In the genomic region with DNA sequence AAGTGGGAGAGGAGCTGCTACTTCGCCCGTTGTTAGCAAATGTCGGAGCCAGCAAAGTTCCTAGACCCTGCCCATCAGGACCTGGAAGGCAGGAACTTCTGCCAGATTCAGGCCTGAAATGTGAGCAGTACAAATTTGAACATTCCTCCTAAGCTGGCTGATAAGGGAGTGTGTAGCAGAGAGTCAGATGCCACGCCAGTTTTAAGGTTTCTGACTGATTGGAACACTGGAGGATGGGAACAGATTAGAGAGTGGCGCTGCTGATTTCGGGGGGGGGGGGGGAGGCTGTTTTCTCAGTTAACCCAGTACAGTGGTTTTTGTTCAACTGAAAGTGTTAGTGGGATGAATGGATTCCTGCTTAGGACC, we compare ENCODE assay signal across 7 mouse cellular contexts. TPM values are rescaled to one million over a fixed set of nuclear protein-coding genes. Genes with fewer than 3 reads are reported as not detected.
A peak's percentile ranks its signal among the peaks of the same experiment; 100 is the strongest.
DNase-seq lines count a peak whose midpoint lies in the region; ATAC-seq and TF ChIP-seq lines count a peak whose summit lies in the region.

No protein-coding gene starts in this region.

- H3K9ac ChIP-seq in forebrain, embryonic 11.5 days (ENCODE audit: low read length): peak overlapping the region; percentile 85
- H3K9ac ChIP-seq in liver, embryonic 11.5 days (ENCODE audit: low read depth, low read length): peak overlapping the region; percentile 69

- TF ChIP-seq POLR2A in spleen, adult 2 months (IDR thresholded peaks at IDR 0.05; ENCODE audit: low read depth, low read length): no peak

- H3K27ac ChIP-seq in spleen, adult 2 months (ENCODE audit: insufficient read depth, low read length): peak overlapping the region; percentile 97
- H3K27ac ChIP-seq in forebrain, embryonic 11.5 days (ENCODE audit: low read depth, low read length): peak overlapping the region; percentile 89; the same call in 1 of the 2 replicates
- H3K27ac ChIP-seq in liver, embryonic 11.5 days (ENCODE audit: low read depth, low read length): peak overlapping the region; percentile 95

- peak overlapping the region; percentile 83 for H3K4me3 ChIP-seq in spleen, adult 2 months (ENCODE audit: extremely low read depth, insufficient read depth, insufficient read length)
- H3K4me3 ChIP-seq in forebrain, embryonic 11.5 days (ENCODE audit: low read depth, low read length): peak overlapping the region; percentile 92
- H3K4me3 ChIP-seq in liver, embryonic 11.5 days (ENCODE audit: low read depth, low read length): peak overlapping the region; percentile 74

- DNase-seq in spleen, adult 2 months (ENCODE audit: low read depth in 1 of 2, low spot score in 2 of 2): no peak
- no peak for DNase-seq in spleen, postnatal 4 days (ENCODE audit: low spot score in 2 of 2)
- no peak for DNase-seq in forebrain, embryonic 11.5 days (ENCODE audit: low spot score)
- DNase-seq in liver, embryonic 11.5 days (ENCODE audit: low spot score): no peak
- no peak for DNase-seq in adrenal gland, postnatal 10 days
- DNase-seq in urinary bladder, adult 18-20 months (ENCODE audit: low spot score in 2 of 2): no peak
- DNase-seq in adrenal gland, adult 8-10 months: no peak

- H3K4me2 ChIP-seq in forebrain, embryonic 11.5 days (ENCODE audit: low read depth, low read length, severe bottlenecking): peak overlapping the region; percentile 83
- peak overlapping the region; percentile 66 for H3K4me2 ChIP-seq in liver, embryonic 11.5 days

- no peaks in the 10 kb centered on the region for H3K36me3 ChIP-seq in spleen, adult 2 months (ENCODE audit: control insufficient read depth, insufficient read depth, low read length)
- H3K36me3 ChIP-seq in forebrain, embryonic 11.5 days (ENCODE audit: control insufficient read depth, insufficient read depth, low read length): no peaks in the 10 kb centered on the region
- no peaks in the 10 kb centered on the region for H3K36me3 ChIP-seq in liver, embryonic 11.5 days (ENCODE audit: control insufficient read depth, insufficient read depth, low read length)

- H3K9me3 ChIP-seq in forebrain, embryonic 11.5 days (ENCODE audit: control insufficient read depth, low read length): no peaks in the 10 kb centered on the region
- no peaks in the 10 kb centered on the region for H3K9me3 ChIP-seq in liver, embryonic 11.5 days (ENCODE audit: control insufficient read depth, low read length)

- ATAC-seq in forebrain, embryonic 11.5 days (replicated peaks; ENCODE audit: low FRiP score): no peak
- ATAC-seq in liver, embryonic 11.5 days (replicated peaks; ENCODE audit: low FRiP score): no peak; the same call in 1 of the 2 replicates

- H3K27me3 ChIP-seq in spleen, adult 2 months (ENCODE audit: control insufficient read depth, insufficient read depth, low read length): no peaks in the 10 kb centered on the region
- H3K27me3 ChIP-seq in forebrain, embryonic 11.5 days (ENCODE audit: control insufficient read depth, insufficient read depth, low read length): no peaks in the 10 kb centered on the region
- H3K27me3 ChIP-seq in liver, embryonic 11.5 days (replicated peaks; ENCODE audit: control insufficient read depth, insufficient read depth, low read length): no peaks in the 10 kb centered on the region

- WGBS in spleen, adult 2 months: 1% methylated on average over 6 of the region's 6 CpGs
- WGBS in forebrain, embryonic 11.5 days: 0% methylated on average over 6 of the region's 6 CpGs
- 1% methylated on average over 6 of the region's 6 CpGs for WGBS in liver, embryonic 11.5 days

- TF ChIP-seq CTCF in spleen, adult 2 months (IDR thresholded peaks at IDR 0.05; ENCODE audit: extremely low read depth, insufficient read depth, insufficient read length, insufficient replicate concordance): no peak

- peaks cover 21% of the 10 kb centered on the region; the same call in 1 of the 2 replicates for H3K4me1 ChIP-seq in spleen, adult 2 months (ENCODE audit: control insufficient read depth, insufficient read depth, insufficient read length)
- peaks cover 20% of the 10 kb centered on the region for H3K4me1 ChIP-seq in forebrain, embryonic 11.5 days (replicated peaks; ENCODE audit: control insufficient read depth, insufficient read depth, low read length)
- H3K4me1 ChIP-seq in liver, embryonic 11.5 days (replicated peaks; ENCODE audit: control insufficient read depth, insufficient read depth, low read length): peaks cover 46% of the 10 kb centered on the region

RNA-seq across cellular contexts. Expression of a gene that starts 8.0 kb away (rescaled TPM):
- polyA plus RNA-seq in spleen, adult 2 months (2012; rRNA removed): 127 and 141 TPM in 2 replicates
- polyA plus RNA-seq in forebrain, embryonic 11.5 days (2014; fragmentation: Nextera tagmentation; extraction: Ambion mirVana): 523 and 535 TPM in 2 replicates
- 443 and 461 TPM in 2 replicates for polyA plus RNA-seq in liver, embryonic 11.5 days (2014; fragmentation: Nextera tagmentation; extraction: Ambion mirVana)
- total RNA-seq in adrenal gland, postnatal 10 days (2021): 100 to 1,000 TPM; 165 to 251 TPM
- 100 to 1,000 TPM; 162 to 262 (median 231) TPM for total RNA-seq in adrenal gland, adult 8-10 months (2022)

RNA-seq across cellular contexts. Expression of a gene that starts 23.5 kb away (rescaled TPM):
- 0.53 and 0.56 TPM in 2 replicates for polyA plus RNA-seq in spleen, adult 2 months (2012; rRNA removed)
- polyA plus RNA-seq in forebrain, embryonic 11.5 days (2014; fragmentation: Nextera tagmentation; extraction: Ambion mirVana): 0.67 and 0.88 TPM in 2 replicates
- 0.34 and 0.49 TPM in 2 replicates for polyA plus RNA-seq in liver, embryonic 11.5 days (2014; fragmentation: Nextera tagmentation; extraction: Ambion mirVana)
- total RNA-seq in adrenal gland, postnatal 10 days (2021): under 1 TPM; 0.24 to 0.42 TPM
- total RNA-seq in adrenal gland, adult 8-10 months (2022): 1 to 10 TPM in 1 of 4 experiments, under 1 TPM in 3; 0.35 to 1.1 (median 0.54) TPM

RNA-seq across cellular contexts. Expression of a gene that starts 28.1 kb away (rescaled TPM):
- 81.5 and 85.5 TPM in 2 replicates for polyA plus RNA-seq in spleen, adult 2 months (2012; rRNA removed)
- polyA plus RNA-seq in forebrain, embryonic 11.5 days (2014; fragmentation: Nextera tagmentation; extraction: Ambion mirVana): 227 and 253 TPM in 2 replicates
- 220 and 229 TPM in 2 replicates for polyA plus RNA-seq in liver, embryonic 11.5 days (2014; fragmentation: Nextera tagmentation; extraction: Ambion mirVana)
- total RNA-seq in adrenal gland, postnatal 10 days (2021): 100 to 1,000 TPM; 152 to 166 TPM
- 100 to 1,000 TPM; 135 to 210 (median 161) TPM for total RNA-seq in adrenal gland, adult 8-10 months (2022)

RNA-seq across cellular contexts. Expression of a gene that starts 29.0 kb away (rescaled TPM):
- 24.0 and 24.5 TPM in 2 replicates for polyA plus RNA-seq in spleen, adult 2 months (2012; rRNA removed)
- 183 and 211 TPM in 2 replicates for polyA plus RNA-seq in forebrain, embryonic 11.5 days (2014; fragmentation: Nextera tagmentation; extraction: Ambion mirVana)
- 159 and 173 TPM in 2 replicates for polyA plus RNA-seq in liver, embryonic 11.5 days (2014; fragmentation: Nextera tagmentation; extraction: Ambion mirVana)
- 10 to 100 TPM; 64.6 to 66.5 TPM for total RNA-seq in adrenal gland, postnatal 10 days (2021)
- 100 to 1,000 TPM in 3 of 4 experiments, 10 to 100 TPM in 1; 88.7 to 119 (median 108) TPM for total RNA-seq in adrenal gland, adult 8-10 months (2022)
